8 mouse cellular contexts compared by ENCODE assay signal in the genomic region with DNA sequence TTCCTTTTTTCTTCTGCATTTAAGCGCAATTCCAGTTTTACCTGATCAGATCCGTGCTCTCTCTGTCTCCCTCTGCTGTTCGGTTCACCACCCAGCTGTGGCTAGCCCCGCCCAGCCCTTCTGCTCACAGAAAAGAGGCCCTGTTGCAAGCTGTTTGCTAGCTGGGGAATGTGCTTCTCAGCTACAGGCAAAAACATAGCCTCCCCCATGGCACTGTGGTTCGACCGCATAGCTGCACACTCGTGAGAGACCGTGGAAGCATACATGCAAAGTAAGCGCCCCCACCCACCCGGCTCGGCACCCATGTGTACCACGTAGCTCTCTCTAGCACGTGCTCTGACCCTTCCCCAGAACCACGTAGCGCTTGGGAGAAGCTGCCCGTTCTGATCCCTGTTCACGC. TPM values are rescaled to one million over a fixed set of nuclear protein-coding genes. Genes with fewer than 3 reads are reported as not detected.
DNase-seq lines count a peak whose midpoint lies in the region; ATAC-seq lines count a peak whose summit lies in the region.

No protein-coding gene starts in this region.

- H3K27me3 ChIP-seq in forebrain, embryonic 14.5 days (replicated peaks; ENCODE audit: control insufficient read depth, insufficient read depth, low read length), result no peaks in the 10 kb centered on the region
- H3K27me3 ChIP-seq in hindbrain, embryonic 13.5 days, result peaks cover 11% of the 10 kb centered on the region; the same call in 1 of the 2 replicates
- no peaks in the 10 kb centered on the region for H3K27me3 ChIP-seq in lung, embryonic 16.5 days (ENCODE audit: control insufficient read depth, insufficient read depth, low read depth, low read length)

- peak; percentile 78 for ATAC-seq in forebrain, embryonic 14.5 days
- peak; percentile 75; the same call in 1 of the 2 replicates for ATAC-seq in hindbrain, embryonic 13.5 days (ENCODE audit: low FRiP score)
- peak; percentile 76 for ATAC-seq in lung, embryonic 16.5 days (ENCODE audit: low read depth)

- H3K4me1 ChIP-seq in forebrain, embryonic 14.5 days (ENCODE audit: control insufficient read depth, insufficient read depth, low read length), result peaks cover 6% of the 10 kb centered on the region; the same call in 1 of the 2 replicates
- peaks cover 19% of the 10 kb centered on the region; the same call in 1 of the 2 replicates for H3K4me1 ChIP-seq in hindbrain, embryonic 13.5 days (replicated peaks)
- H3K4me1 ChIP-seq in lung, embryonic 16.5 days (replicated peaks; ENCODE audit: control insufficient read depth, insufficient read depth, low read length), result peaks cover 13% of the 10 kb centered on the region

- no peak overlapping the region for H3K9ac ChIP-seq in forebrain, embryonic 14.5 days (ENCODE audit: low read length)
- H3K9ac ChIP-seq in hindbrain, embryonic 13.5 days, result no peak overlapping the region
- H3K9ac ChIP-seq in lung, embryonic 16.5 days (ENCODE audit: low read length), result peak overlapping the region; percentile 60

- H3K27ac ChIP-seq in forebrain, embryonic 14.5 days (ENCODE audit: low read depth, low read length), result 0 out of 2 replicates have a peak overlapping the region, but pooled peaks have one; percentile 11
- H3K27ac ChIP-seq in hindbrain, embryonic 13.5 days, result no peak overlapping the region
- H3K27ac ChIP-seq in lung, embryonic 16.5 days (ENCODE audit: low read length), result no peak overlapping the region

- no peaks in the 10 kb centered on the region for H3K36me3 ChIP-seq in forebrain, embryonic 14.5 days (ENCODE audit: control insufficient read depth, insufficient read depth, low read length)
- H3K36me3 ChIP-seq in hindbrain, embryonic 13.5 days, result no peaks in the 10 kb centered on the region
- no peaks in the 10 kb centered on the region for H3K36me3 ChIP-seq in lung, embryonic 16.5 days (ENCODE audit: control insufficient read depth, insufficient read depth, low read length)

- 46% methylated on average over 17 of the region's 17 CpGs for WGBS in forebrain, embryonic 14.5 days
- 48% methylated on average over 17 of the region's 17 CpGs for WGBS in hindbrain, embryonic 13.5 days
- WGBS in lung, embryonic 16.5 days, result 29% methylated on average over 17 of the region's 17 CpGs

- peak; percentile 66 for DNase-seq in T-cell, adult 2 months (ENCODE audit: low spot score)
- DNase-seq in cerebellum, adult 18-20 months, result peak; percentile 80 to 83
- DNase-seq in forebrain, embryonic 14.5 days (ENCODE audit: low spot score), result peak; percentile 89
- peak; percentile 67 to 80 for DNase-seq in layer of hippocampus, postnatal 10 days (ENCODE audit: low spot score in 2 of 2)
- peak; percentile 50 for DNase-seq in retina, adult 2 months (ENCODE audit: low read depth, low spot score)
- peak; percentile 52 to 72 for DNase-seq in urinary bladder, postnatal 4 days (ENCODE audit: low spot score in 2 of 2)

- 0 out of 2 replicates have a peak overlapping the region, but pooled peaks have one; percentile 14 for H3K4me2 ChIP-seq in forebrain, embryonic 14.5 days (ENCODE audit: low read length)
- 0 out of 2 replicates have a peak overlapping the region, but pooled peaks have one; percentile 6 for H3K4me2 ChIP-seq in hindbrain, embryonic 13.5 days
- H3K4me2 ChIP-seq in lung, embryonic 16.5 days (ENCODE audit: low read depth, low read length), result peak overlapping the region; percentile 48

- H3K4me3 ChIP-seq in forebrain, embryonic 14.5 days (ENCODE audit: low read depth, low read length), result no peak overlapping the region
- H3K4me3 ChIP-seq in hindbrain, embryonic 13.5 days, result no peak overlapping the region
- H3K4me3 ChIP-seq in lung, embryonic 16.5 days (ENCODE audit: low read length), result peak overlapping the region; percentile 25; the same call in 1 of the 2 replicates

- H3K9me3 ChIP-seq in forebrain, embryonic 14.5 days (replicated peaks; ENCODE audit: control insufficient read depth, low read length), result no peaks in the 10 kb centered on the region
- no peaks in the 10 kb centered on the region for H3K9me3 ChIP-seq in hindbrain, embryonic 13.5 days
- no peaks in the 10 kb centered on the region for H3K9me3 ChIP-seq in lung, embryonic 16.5 days (ENCODE audit: control insufficient read depth, low read length)

RNA-seq across cellular contexts. Expression of a gene that starts 8.9 kb away (rescaled TPM):
- polyA plus RNA-seq in forebrain, embryonic 14.5 days (2014; fragmentation: Nextera tagmentation; extraction: Ambion mirVana), result 40.3 and 45.9 TPM in 2 replicates
- polyA plus RNA-seq in hindbrain, embryonic 13.5 days (2015; fragmentation: Nextera tagmentation; extraction: Ambion mirVana), result 44.1 and 48.8 TPM in 2 replicates
- total RNA-seq in layer of hippocampus, postnatal 10 days (2021), result 10 to 100 TPM; 36.2 to 39.0 TPM
- 31.4 and 34.6 TPM in 2 replicates for polyA plus RNA-seq in lung, embryonic 16.5 days (2015; fragmentation: Nextera tagmentation; extraction: Ambion mirVana)

RNA-seq across cellular contexts. Expression of a gene that starts 20.5 kb away (rescaled TPM):
- polyA plus RNA-seq in forebrain, embryonic 14.5 days (2014; fragmentation: Nextera tagmentation; extraction: Ambion mirVana), result not detected in 2 replicates
- 0.22 and 0.25 TPM in 2 replicates for polyA plus RNA-seq in hindbrain, embryonic 13.5 days (2015; fragmentation: Nextera tagmentation; extraction: Ambion mirVana)
- total RNA-seq in layer of hippocampus, postnatal 10 days (2021), result 1 to 10 TPM; 1.0 to 1.7 TPM
- polyA plus RNA-seq in lung, embryonic 16.5 days (2015; fragmentation: Nextera tagmentation; extraction: Ambion mirVana), result 1.7 and 1.9 TPM in 2 replicates

RNA-seq across cellular contexts. Expression of a gene that starts 38.4 kb away (rescaled TPM):
- polyA plus RNA-seq in forebrain, embryonic 14.5 days (2014; fragmentation: Nextera tagmentation; extraction: Ambion mirVana), result 0.13 and 0.37 TPM in 2 replicates
- polyA plus RNA-seq in hindbrain, embryonic 13.5 days (2015; fragmentation: Nextera tagmentation; extraction: Ambion mirVana), result 0.13 and 0.25 TPM in 2 replicates
- under 1 TPM; 0.22 to 0.23 TPM for total RNA-seq in layer of hippocampus, postnatal 10 days (2021)
- 0.15 and 0.35 TPM in 2 replicates for polyA plus RNA-seq in lung, embryonic 16.5 days (2015; fragmentation: Nextera tagmentation; extraction: Ambion mirVana)

RNA-seq across cellular contexts. Expression of a gene that starts 52.9 kb away (rescaled TPM):
- polyA plus RNA-seq in forebrain, embryonic 14.5 days (2014; fragmentation: Nextera tagmentation; extraction: Ambion mirVana), result 73.0 and 86.0 TPM in 2 replicates
- 154 and 185 TPM in 2 replicates for polyA plus RNA-seq in hindbrain, embryonic 13.5 days (2015; fragmentation: Nextera tagmentation; extraction: Ambion mirVana)
- total RNA-seq in layer of hippocampus, postnatal 10 days (2021), result 10 to 100 TPM; 75.7 to 81.7 TPM
- 0.54 and 0.55 TPM in 2 replicates for polyA plus RNA-seq in lung, embryonic 16.5 days (2015; fragmentation: Nextera tagmentation; extraction: Ambion mirVana)

RNA-seq across cellular contexts. Expression of a gene that starts 56.1 kb away (rescaled TPM):
- 34.6 and 38.9 TPM in 2 replicates for polyA plus RNA-seq in forebrain, embryonic 14.5 days (2014; fragmentation: Nextera tagmentation; extraction: Ambion mirVana)
- polyA plus RNA-seq in hindbrain, embryonic 13.5 days (2015; fragmentation: Nextera tagmentation; extraction: Ambion mirVana), result 37.4 and 38.1 TPM in 2 replicates
- 10 to 100 TPM; 26.9 to 31.9 TPM for total RNA-seq in layer of hippocampus, postnatal 10 days (2021)
- polyA plus RNA-seq in lung, embryonic 16.5 days (2015; fragmentation: Nextera tagmentation; extraction: Ambion mirVana), result 47.3 and 48.4 TPM in 2 replicates
